Mouse (Mus musculus) erythroblast, embryonic 14.5 days (primary cell): Measurements from ENCODE around the gene Pcca. TPM values are rescaled to one million over a fixed set of nuclear protein-coding genes. Genes with fewer than 3 reads are reported as not detected.
"Not testable (repeated sequence)": the region's sequence is repeated elsewhere in the genome, so short reads cannot be mapped to it uniquely, and the experiment has no call there.

Experiments
- H3K27me3 ChIP-seq: 2 replicates; pipeline ENCODE4 v1.6.1; 2012; ENCODE audit warnings: inconsistent platforms; ENCODE audit not compliant: control insufficient read depth
- H3K36me3 ChIP-seq: 2 replicates; pipeline ENCODE4 v1.6.1; 2012; ENCODE audit warnings: mild to moderate bottlenecking, inconsistent platforms; ENCODE audit not compliant: control insufficient read depth
- H3K4me1 ChIP-seq: 2 replicates; pipeline ENCODE4 v1.6.1; 2012; ENCODE audit warnings: inconsistent platforms; ENCODE audit not compliant: control insufficient read depth
- H3K4me3 ChIP-seq: replicated peaks from 2 replicates; pipeline ENCODE3; 2012; ENCODE audit warnings: moderate library complexity, mild to moderate bottlenecking, inconsistent platforms
- H3K9me3 ChIP-seq: 2 replicates; pipeline ENCODE4 v1.6.1; 2012; ENCODE audit warnings: low read length, inconsistent platforms, mixed read lengths; ENCODE audit not compliant: control insufficient read depth
- GATA1 ChIP-seq: IDR thresholded peaks from 2 replicates; pipeline ENCODE4 v1.6.1; 2012; ENCODE audit warnings: low read length, inconsistent platforms, mixed read lengths
- TAL1 ChIP-seq: IDR thresholded peaks from 3 replicates; pipeline ENCODE4 v1.6.1; 2012; ENCODE audit warnings: low read length, inconsistent platforms, mixed read lengths
- polyA plus RNA-seq: library from polyadenylated mRNA; stranded (reverse); fragments of >175 nt; gene quantifications from 2 replicates; pipeline ENCODE4 v1.2.3, GENCODE M21; 2012

The Pcca gene
- polyA plus RNA-seq, 1 experiment = 0.07 TPM

- no peaks in the 10 kb centered on the region for H3K27me3 ChIP-seq
- H3K9me3 ChIP-seq = peaks cover 5% of the 10 kb centered on the region
- TF ChIP-seq TAL1 (no peak), GATA1 (no peak)
- no peak overlapping the region for H3K4me3 ChIP-seq
- H3K36me3 ChIP-seq = no peaks in the 10 kb centered on the region
- H3K4me1 ChIP-seq = no peaks in the 10 kb centered on the region
These were observed 14.8 kb downstream of the Pcca start for GRCm38 (mm10) chr14:122548905-122549304.

DNA sequence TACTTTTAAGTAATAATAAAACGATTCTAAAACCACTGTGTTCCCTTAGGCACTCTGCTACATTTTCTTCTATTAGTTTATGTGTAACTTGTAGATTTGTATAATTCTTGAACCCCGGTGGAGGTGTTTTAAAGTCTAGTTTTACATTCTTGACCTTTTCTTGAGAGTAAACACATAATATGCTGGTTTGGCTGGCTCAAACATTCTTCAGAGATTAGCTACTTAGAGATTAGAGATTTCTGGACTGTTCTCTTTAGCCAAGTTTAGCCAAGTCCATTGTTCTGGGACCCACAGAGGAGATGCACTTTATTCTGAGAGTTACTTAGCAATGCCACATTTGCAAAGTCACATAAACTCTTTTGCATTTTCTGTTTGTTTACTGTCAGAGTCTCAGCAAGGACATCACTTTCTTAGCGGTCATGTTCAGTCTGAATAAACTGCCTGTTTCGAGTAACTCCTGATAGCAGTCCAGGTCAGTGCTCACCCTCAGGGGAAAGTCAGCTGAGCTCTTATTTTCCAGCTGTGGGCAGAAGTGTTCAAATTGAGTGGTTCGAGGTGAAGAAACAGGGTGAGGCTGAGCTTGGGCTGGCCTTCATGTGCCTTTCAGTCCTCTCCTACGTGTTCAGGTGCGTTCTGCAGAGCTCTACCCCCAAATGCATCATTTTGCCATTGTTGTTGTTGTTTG is 18.8 kb downstream of the Pcca start:
- Histone ChIP-seq H3K4me3 (no peak overlapping the region), H3K36me3 (no peaks in the 10 kb centered on the region), H3K27me3 (no peaks in the 10 kb centered on the region), H3K9me3 (peaks cover 5% of the 10 kb centered on the region), H3K4me1 (no peaks in the 10 kb centered on the region)
- TF ChIP-seq TAL1 (no peak), GATA1 (no peak)

DNA sequence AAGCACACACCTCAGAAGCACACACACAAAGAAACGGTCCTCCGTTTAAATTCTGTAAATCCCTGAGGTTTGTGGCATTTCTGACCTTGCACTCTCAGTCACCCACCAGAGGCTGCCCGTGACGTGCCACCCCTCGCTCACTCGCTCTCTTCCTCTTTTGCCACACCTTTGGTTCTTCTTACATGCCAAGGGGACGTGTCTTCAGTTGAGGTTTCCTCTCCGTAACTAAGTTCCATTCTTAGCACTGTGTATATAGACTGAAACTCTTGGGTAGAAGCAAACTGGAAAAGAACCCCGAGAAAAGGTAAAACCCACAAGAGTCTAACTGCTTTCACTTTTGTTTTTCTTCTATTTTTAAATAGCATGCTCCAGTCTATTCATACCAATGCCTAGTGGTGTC is 23.2 kb downstream of the Pcca start:
- Histone ChIP-seq H3K36me3 (no peaks in the 10 kb centered on the region), H3K4me1 (no peaks in the 10 kb centered on the region), H3K9me3 (no peaks in the 10 kb centered on the region), H3K4me3 (no peak overlapping the region), H3K27me3 (no peaks in the 10 kb centered on the region)
- TF ChIP-seq TAL1 (no peak), GATA1 (no peak)

DNA sequence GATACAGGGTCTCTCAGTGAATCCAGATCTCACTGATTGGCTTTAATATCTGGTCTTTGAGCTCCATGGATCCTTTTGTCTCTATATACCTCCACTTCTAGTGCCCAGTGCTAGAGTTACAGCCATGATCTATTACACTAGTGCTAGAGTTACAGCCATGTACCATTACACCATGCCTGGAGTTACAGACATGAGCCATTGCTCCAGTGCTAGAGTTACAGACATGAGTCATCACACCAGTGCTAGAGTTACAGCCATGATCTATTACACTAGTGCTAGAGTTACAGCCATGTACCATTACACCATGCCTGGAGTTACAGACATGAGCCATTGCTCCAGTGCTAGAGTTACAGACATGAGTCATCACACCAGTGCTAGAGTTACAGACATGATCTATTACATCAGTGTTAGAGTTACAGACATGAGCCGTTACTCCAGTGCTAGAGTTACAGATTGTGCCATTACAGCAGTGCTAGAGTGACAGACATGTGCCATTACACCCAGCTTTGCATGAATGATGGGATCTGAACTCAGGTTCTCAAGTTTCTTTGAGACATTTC is 26.8 kb downstream of the Pcca start:
- H3K9me3 ChIP-seq, H3K4me3 ChIP-seq: not testable (repeated sequence)

GRCm38 (mm10) chr14:122570862-122571261 is 36.7 kb downstream of the Pcca start:
- H3K9me3 ChIP-seq = no peaks in the 10 kb centered on the region

More for the DNA sequence above, 26.8 kb downstream of the Pcca start:
- not testable (repeated sequence) for H3K27me3 ChIP-seq, H3K4me1 ChIP-seq, H3K36me3 ChIP-seq

GRCm38 (mm10) chr14:122574064-122574751 is 40.1 kb downstream of the Pcca start:
- Histone ChIP-seq H3K4me3 (no peak overlapping the region), H3K36me3 (no peaks in the 10 kb centered on the region), H3K9me3 (peaks cover 3% of the 10 kb centered on the region), H3K4me1 (no peaks in the 10 kb centered on the region), H3K27me3 (no peaks in the 10 kb centered on the region)
- TF ChIP-seq TAL1 (no peak), GATA1 (no peak)

More at GRCm38 (mm10) chr14:122570862-122571261, 36.7 kb downstream of the Pcca start:
- Histone ChIP-seq H3K4me3 (no peak overlapping the region), H3K36me3 (no peaks in the 10 kb centered on the region), H3K27me3 (no peaks in the 10 kb centered on the region), H3K4me1 (no peaks in the 10 kb centered on the region)
- no peak for TF ChIP-seq TAL1
- TF ChIP-seq GATA1 = no peak

DNA sequence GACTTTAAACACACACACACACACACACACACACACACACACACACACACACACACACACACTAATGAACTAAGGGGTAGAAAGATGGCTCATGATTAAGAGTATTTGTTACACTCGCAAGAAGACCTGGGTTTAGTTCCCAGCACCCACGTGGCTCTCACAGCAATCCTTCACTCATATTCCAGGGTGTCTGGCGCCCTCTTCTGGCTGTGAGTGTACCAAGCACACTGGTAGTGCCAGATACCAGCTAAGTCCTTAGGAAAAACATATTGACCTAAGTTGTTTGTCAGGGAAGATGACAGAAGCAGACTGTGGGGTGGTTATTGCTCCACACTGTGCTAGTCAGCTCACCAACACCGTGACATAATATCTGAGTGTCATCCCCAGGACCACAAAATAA is 43.7 kb downstream of the Pcca start:
- H3K27me3 ChIP-seq = no peaks in the 10 kb centered on the region
- H3K4me3 ChIP-seq = no peak overlapping the region
- TF ChIP-seq GATA1 = no peak
- no peak for TF ChIP-seq TAL1
- no peaks in the 10 kb centered on the region for H3K36me3 ChIP-seq
- H3K9me3 ChIP-seq = peaks cover 3% of the 10 kb centered on the region
- no peaks in the 10 kb centered on the region for H3K4me1 ChIP-seq

DNA sequence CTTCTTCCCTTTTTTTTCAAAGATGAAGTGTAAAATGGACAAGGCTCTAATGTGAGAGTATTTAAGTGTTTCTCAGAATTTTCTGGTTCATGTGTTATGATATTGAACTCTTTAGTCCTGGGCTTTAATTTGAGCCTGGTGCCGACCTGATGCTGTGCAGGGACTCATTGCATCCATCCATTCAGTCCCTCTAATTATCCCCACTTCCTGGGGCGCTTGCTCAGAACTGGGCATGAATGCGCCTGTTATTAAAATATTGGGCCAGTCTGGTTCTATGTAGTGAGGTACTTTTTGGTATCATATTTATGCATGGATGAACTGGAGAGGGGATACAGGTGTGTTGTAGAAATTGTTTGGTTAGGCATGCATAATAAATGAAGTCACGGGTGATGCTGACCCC is 47.9 kb downstream of the Pcca start:
- Histone ChIP-seq H3K36me3 (no peaks in the 10 kb centered on the region), H3K27me3 (no peaks in the 10 kb centered on the region), H3K9me3 (peaks cover 3% of the 10 kb centered on the region), H3K4me3 (no peak overlapping the region), H3K4me1 (no peaks in the 10 kb centered on the region)
- TF ChIP-seq GATA1 = no peak
- no peak for TF ChIP-seq TAL1

- H3K4me3 ChIP-seq = no peak overlapping the region
- no peaks in the 10 kb centered on the region for H3K4me1 ChIP-seq
- H3K9me3 ChIP-seq = peaks cover 3% of the 10 kb centered on the region
- no peaks in the 10 kb centered on the region for H3K27me3 ChIP-seq
- TF ChIP-seq GATA1 (no peak), TAL1 (no peak)
- H3K36me3 ChIP-seq = no peaks in the 10 kb centered on the region
These were observed 48.5 kb downstream of the Pcca start for GRCm38 (mm10) chr14:122582491-122583077.

- H3K4me1 ChIP-seq, H3K4me3 ChIP-seq, H3K9me3 ChIP-seq, H3K36me3 ChIP-seq, H3K27me3 ChIP-seq: not testable (repeated sequence)
These were observed 50.0 kb downstream of the Pcca start for GRCm38 (mm10) chr14:122584087-122584486.
